Mouse (Mus musculus): ENCODE data around the gene Slc25a11.

GRCm38 (mm10) chr11:70638714-70639278, 8.5 kb downstream of the Slc25a11 start, which contains the start of gene Gp1ba:
- TF ChIP-seq EP300 (IDR thresholded peaks at IDR 0.05; ENCODE audit: low read depth) (peak; percentile 83), CTCF (IDR thresholded peaks at IDR 0.05; ENCODE audit: low read depth) (no peak)

Measured in liver, embryonic 14.5 days (tissue).